Mouse (Mus musculus): ENCODE measurements around the gene Pinlyp. TPM values are rescaled to one million over a fixed set of nuclear protein-coding genes. Genes with fewer than 3 reads are reported as not detected.

The Pinlyp gene
- polyA plus RNA-seq (2012; rRNA removed) (0.35 and 0.51 TPM in 2 replicates), polyA plus RNA-seq (2014; fragmentation: Nextera tagmentation; extraction: Ambion mirVana) (1.7 and 2.0 TPM in 2 replicates)

- Histone ChIP-seq H3K4me1 (ENCODE audit: control insufficient read depth, insufficient read depth, low read length) (peaks cover 8% of the 10 kb centered on the region; the same call in 1 of the 2 replicates), H3K4me2 (replicated peaks; ENCODE audit: low read depth, low read length, severe bottlenecking) (peak within 1 kb of the TSS; percentile 65), H3K36me3 (ENCODE audit: control insufficient read depth, insufficient read depth, low read length) (peaks cover 27% of the 10 kb centered on the region), H3K4me3 (replicated peaks; ENCODE audit: low read length) (peak within 1 kb of the TSS; percentile 80), H3K27me3 (ENCODE audit: control insufficient read depth, insufficient read depth, low read length) (no peaks in the 10 kb centered on the region), H3K9me3 (ENCODE audit: control insufficient read depth, low read length) (no peaks in the 10 kb centered on the region), H3K27ac (replicated peaks; ENCODE audit: low read depth, low read length) (peak within 1 kb of the TSS; percentile 58; the same call in 1 of the 2 replicates), H3K9ac (ENCODE audit: low read depth, low read length, severe bottlenecking) (peak within 1 kb of the TSS; percentile 74)
- DNase-seq (ENCODE audit: low spot score) (no peak), ATAC-seq (ENCODE audit: low FRiP score, low read depth) (no peak)
- 30% methylated on average over 13 of the region's 13 CpGs for WGBS
- TF ChIP-seq POLR2A (IDR thresholded peaks at IDR 0.05; ENCODE audit: borderline replicate concordance, extremely low read depth, insufficient read depth, insufficient read length) = no peak
These were observed at the start of gene Pinlyp, which contains the start of gene Xrcc1 for GRCm38 (mm10) chr7:24546068-24546614. Pinlyp (minus strand) TSS chr7:24546118. Xrcc1 (plus strand) TSS chr7:24546289.

- WGBS = 63% methylated on average over 2 of the region's 2 CpGs
- Histone ChIP-seq H3K4me3 (replicated peaks; ENCODE audit: low read length) (no peak overlapping the region), H3K9ac (ENCODE audit: low read depth, low read length, severe bottlenecking) (no peak overlapping the region), H3K4me2 (replicated peaks; ENCODE audit: low read depth, low read length, severe bottlenecking) (no peak overlapping the region), H3K27ac (replicated peaks; ENCODE audit: low read depth, low read length) (no peak overlapping the region), H3K27me3 (ENCODE audit: control insufficient read depth, insufficient read depth, low read length) (no peaks in the 10 kb centered on the region), H3K9me3 (ENCODE audit: control insufficient read depth, low read length) (no peaks in the 10 kb centered on the region), H3K4me1 (ENCODE audit: control insufficient read depth, insufficient read depth, low read length) (peaks cover 12% of the 10 kb centered on the region), H3K36me3 (ENCODE audit: control insufficient read depth, insufficient read depth, low read length) (no peaks in the 10 kb centered on the region; the same call in 1 of the 2 replicates)
- no peak for TF ChIP-seq POLR2A (IDR thresholded peaks at IDR 0.05; ENCODE audit: borderline replicate concordance, extremely low read depth, insufficient read depth, insufficient read length)
- no peak for DNase-seq (ENCODE audit: low spot score)
- no peak for ATAC-seq (ENCODE audit: low FRiP score, low read depth)
These were observed 49.5 kb upstream of the Pinlyp start for GRCm38 (mm10) chr7:24595464-24595863.

- Histone ChIP-seq H3K27ac (replicated peaks; ENCODE audit: low read depth, low read length) (no peak overlapping the region), H3K27me3 (ENCODE audit: control insufficient read depth, insufficient read depth, low read length) (no peaks in the 10 kb centered on the region), H3K4me2 (replicated peaks; ENCODE audit: low read depth, low read length, severe bottlenecking) (peak overlapping the region; percentile 72), H3K36me3 (ENCODE audit: control insufficient read depth, insufficient read depth, low read length) (no peaks in the 10 kb centered on the region; the same call in 1 of the 2 replicates), H3K4me3 (replicated peaks; ENCODE audit: low read length) (peak overlapping the region; percentile 72), H3K4me1 (ENCODE audit: control insufficient read depth, insufficient read depth, low read length) (peaks cover 12% of the 10 kb centered on the region), H3K9me3 (ENCODE audit: control insufficient read depth, low read length) (no peaks in the 10 kb centered on the region), H3K9ac (ENCODE audit: low read depth, low read length, severe bottlenecking) (peak overlapping the region; percentile 77)
- no peak; the same call in 1 of the 2 replicates for ATAC-seq (ENCODE audit: low FRiP score, low read depth)
- no peak for DNase-seq (ENCODE audit: low spot score)
- WGBS = 2% methylated on average over 13 of the region's 13 CpGs
- TF ChIP-seq POLR2A (IDR thresholded peaks at IDR 0.05; ENCODE audit: borderline replicate concordance, extremely low read depth, insufficient read depth, insufficient read length) = no peak
These were observed 48.4 kb upstream of the Pinlyp start for GRCm38 (mm10) chr7:24594309-24594803.

- peaks cover 12% of the 10 kb centered on the region for H3K4me1 ChIP-seq (ENCODE audit: control insufficient read depth, insufficient read depth, low read length)
- no peak overlapping the region for H3K27ac ChIP-seq (replicated peaks; ENCODE audit: low read depth, low read length)
- no peaks in the 10 kb centered on the region for H3K9me3 ChIP-seq (ENCODE audit: control insufficient read depth, low read length)
- no peaks in the 10 kb centered on the region; the same call in 1 of the 2 replicates for H3K36me3 ChIP-seq (ENCODE audit: control insufficient read depth, insufficient read depth, low read length)
- WGBS = 2% methylated on average over 39 of the region's 39 CpGs
- H3K4me3 ChIP-seq (replicated peaks; ENCODE audit: low read length) = peak overlapping the region; percentile 72
- TF ChIP-seq POLR2A (IDR thresholded peaks at IDR 0.05; ENCODE audit: borderline replicate concordance, extremely low read depth, insufficient read depth, insufficient read length) = no peak
- ATAC-seq (ENCODE audit: low FRiP score, low read depth) (peak; percentile 92), DNase-seq (ENCODE audit: low spot score) (peak; percentile 49)
- no peaks in the 10 kb centered on the region for H3K27me3 ChIP-seq (ENCODE audit: control insufficient read depth, insufficient read depth, low read length)
- H3K4me2 ChIP-seq (replicated peaks; ENCODE audit: low read depth, low read length, severe bottlenecking) = peak overlapping the region; percentile 72
- H3K9ac ChIP-seq (ENCODE audit: low read depth, low read length, severe bottlenecking) = peak overlapping the region; percentile 77
These were observed 47.8 kb upstream of the Pinlyp start for GRCm38 (mm10) chr7:24593621-24594308.

GRCm38 (mm10) chr7:24592781-24593180 lies 46.9 kb upstream of the Pinlyp start:
- WGBS = 82% methylated on average over 6 of the region's 6 CpGs
- DNase-seq (ENCODE audit: low spot score) = no peak

More at GRCm38 (mm10) chr7:24592781-24593180, 46.9 kb upstream of the Pinlyp start:
- H3K27me3 ChIP-seq (ENCODE audit: control insufficient read depth, insufficient read depth, low read length) = no peaks in the 10 kb centered on the region
- H3K27ac ChIP-seq (replicated peaks; ENCODE audit: low read depth, low read length) = no peak overlapping the region
- TF ChIP-seq POLR2A (IDR thresholded peaks at IDR 0.05; ENCODE audit: borderline replicate concordance, extremely low read depth, insufficient read depth, insufficient read length) = no peak
- peaks cover 13% of the 10 kb centered on the region for H3K4me1 ChIP-seq (ENCODE audit: control insufficient read depth, insufficient read depth, low read length)
- no peaks in the 10 kb centered on the region for H3K9me3 ChIP-seq (ENCODE audit: control insufficient read depth, low read length)
- ATAC-seq (ENCODE audit: low FRiP score, low read depth) = no peak
- H3K4me3 ChIP-seq (replicated peaks; ENCODE audit: low read length) = no peak overlapping the region
- no peak overlapping the region for H3K4me2 ChIP-seq (replicated peaks; ENCODE audit: low read depth, low read length, severe bottlenecking)
- H3K36me3 ChIP-seq (ENCODE audit: control insufficient read depth, insufficient read depth, low read length) = no peaks in the 10 kb centered on the region; the same call in 1 of the 2 replicates
- no peak overlapping the region for H3K9ac ChIP-seq (ENCODE audit: low read depth, low read length, severe bottlenecking)

All from limb, embryonic 14.5 days (tissue).